Mouse (Mus musculus) kidney, embryonic 16.5 days (tissue): ENCODE data around the gene Samd4. TPM values are rescaled to one million over a fixed set of nuclear protein-coding genes. Genes with fewer than 3 reads are reported as not detected.

Experiments
- ATAC-seq: fragments of 200-750 bp; cut with Nextera tagmentation; 2 replicates; pipeline ENCODE4 v1.8.0; 2017; ENCODE audit warnings: moderate TSS enrichment; ENCODE audit not compliant: low FRiP score, low TSS enrichment
- H3K27ac ChIP-seq: fragments of 300-500 bp; sonication (generic); 2 replicates; pipeline ENCODE4 v1.5.1; 2014; ENCODE audit warnings: low read length
- H3K27me3 ChIP-seq: fragments of 300-500 bp; sonication (generic); 2 replicates; pipeline ENCODE4 v1.6.1; 2014; ENCODE audit warnings: low read length, control low read depth, mixed read lengths; ENCODE audit not compliant: insufficient read depth
- H3K36me3 ChIP-seq: fragments of 300-500 bp; sonication (generic); 2 replicates; pipeline ENCODE4 v1.6.1; 2014; ENCODE audit warnings: low read length, control low read depth, mixed read lengths; ENCODE audit not compliant: insufficient read depth
- H3K4me1 ChIP-seq: fragments of 300-500 bp; sonication (generic); 2 replicates; pipeline ENCODE4 v1.6.1; 2014; ENCODE audit warnings: low read length, control low read depth, mixed read lengths; ENCODE audit not compliant: insufficient read depth
- H3K4me2 ChIP-seq: fragments of 300-500 bp; sonication (generic); replicated peaks from 2 replicates; pipeline ENCODE4 v1.6.1; 2014; ENCODE audit warnings: low read depth, low read length
- H3K4me3 ChIP-seq: fragments of 300-500 bp; sonication (generic); 2 replicates; pipeline ENCODE4 v1.5.1; 2014; ENCODE audit warnings: mild to moderate bottlenecking, low read length
- H3K9ac ChIP-seq: fragments of 300-500 bp; sonication (generic); replicated peaks from 2 replicates; pipeline ENCODE4 v1.6.1; 2014; ENCODE audit warnings: low read length
- H3K9me3 ChIP-seq: fragments of 300-500 bp; sonication (generic); 2 replicates; pipeline ENCODE4 v1.6.1; 2016; ENCODE audit warnings: low read length, control low read depth
- WGBS: fragments of 180-500 bp; shearing (Covaris S2); extraction: QIAGEN DNeasy Blood & Tissue Kit; methylation state at CpG from one replicate; pipeline ENCODE4 v1.1.7; 2014; 5-methylcytosine and 5-hydroxymethylcytosine counted together
- polyA plus RNA-seq: library from polyadenylated mRNA; unstranded; fragments of >200 nt; fragmentation: Nextera tagmentation; extraction: Ambion mirVana; gene quantifications from 2 replicates; pipeline ENCODE4 v1.2.1, GENCODE M21; 2015

The Samd4 gene
- polyA plus RNA-seq, 1 experiment from 2014 or later = 4.6 TPM

DNA sequence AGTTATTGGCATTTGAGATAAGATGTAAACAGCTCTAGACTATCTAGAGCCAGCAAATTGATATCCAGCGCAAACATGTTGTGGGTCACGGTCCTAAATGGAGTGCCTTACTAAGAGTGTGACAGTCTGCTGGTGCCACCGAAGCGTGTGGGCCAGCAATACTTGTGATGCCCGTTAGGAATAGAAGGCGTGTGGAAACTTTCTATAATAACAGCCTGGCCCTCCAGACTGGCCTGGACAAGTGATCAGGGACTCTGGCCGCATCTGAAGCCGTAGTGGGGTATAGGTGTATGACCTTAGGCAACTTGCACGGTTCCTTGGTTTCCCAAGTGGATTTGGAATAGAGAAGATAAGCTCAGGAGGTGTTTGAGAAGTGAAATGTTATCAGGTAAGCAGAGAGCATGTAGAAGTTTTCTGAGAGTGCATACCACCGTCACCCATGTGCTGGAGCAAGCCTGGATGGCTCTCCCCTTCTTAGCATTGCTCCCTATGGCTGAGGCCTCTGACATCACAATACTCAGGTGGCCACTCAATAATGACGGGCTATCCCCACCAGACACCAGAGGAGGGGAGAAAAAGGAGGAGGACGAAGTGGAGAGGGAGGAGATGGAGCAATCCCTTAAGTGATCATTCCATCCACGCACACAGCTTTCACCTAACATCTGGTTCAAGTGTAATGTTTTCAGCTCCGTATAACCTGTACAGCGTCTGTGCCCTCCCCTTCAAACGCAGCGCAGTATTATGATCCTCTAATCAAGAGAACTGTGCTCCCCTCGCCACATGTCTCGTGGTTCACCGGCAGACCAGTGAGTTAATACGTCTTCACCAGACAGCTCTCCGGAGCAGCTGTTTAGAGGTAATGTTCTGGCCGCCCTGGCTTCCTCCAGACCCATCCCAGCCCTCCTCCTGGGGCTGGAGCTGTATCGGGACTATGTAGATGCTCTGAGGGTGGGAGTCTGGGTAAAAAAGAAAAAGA, 118.4 kb downstream of the Samd4 start:
- no peak for ATAC-seq
- no peak overlapping the region for H3K27ac ChIP-seq
- H3K9ac ChIP-seq = no peak overlapping the region
- no peaks in the 10 kb centered on the region for H3K27me3 ChIP-seq
- no peaks in the 10 kb centered on the region for H3K36me3 ChIP-seq
- H3K9me3 ChIP-seq = no peaks in the 10 kb centered on the region
- no peak overlapping the region for H3K4me2 ChIP-seq
- 0 out of 2 replicates have a peak, but pooled peaks cover 3% of the 10 kb centered on the region for H3K4me1 ChIP-seq
- WGBS = 61% methylated on average over 24 of the region's 24 CpGs
- no peak overlapping the region for H3K4me3 ChIP-seq

DNA sequence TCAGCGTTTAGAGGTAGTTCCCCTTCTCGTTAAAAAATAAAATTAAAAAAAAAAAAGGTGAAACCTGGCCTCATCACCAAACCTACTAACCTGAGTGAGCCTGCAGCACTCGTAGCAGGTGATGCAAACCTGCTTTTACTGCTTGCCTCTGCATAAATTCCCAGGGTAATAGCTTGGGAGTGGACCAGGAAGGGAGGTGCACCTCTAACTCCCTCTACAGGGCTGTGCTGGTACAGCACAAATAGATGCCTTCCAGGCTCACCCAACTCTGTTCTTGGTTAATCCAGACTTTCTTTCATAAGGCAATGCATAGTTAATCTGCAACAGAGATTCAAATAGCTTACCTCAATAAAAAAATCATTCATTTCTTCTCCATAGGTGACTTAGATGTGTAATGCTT, 121.5 kb downstream of the Samd4 start:
- Histone ChIP-seq H3K27me3 (no peaks in the 10 kb centered on the region), H3K4me1 (0 out of 2 replicates have a peak, but pooled peaks cover 3% of the 10 kb centered on the region), H3K9me3 (no peaks in the 10 kb centered on the region), H3K4me3 (no peak overlapping the region), H3K36me3 (no peaks in the 10 kb centered on the region), H3K27ac (no peak overlapping the region), H3K4me2 (no peak overlapping the region), H3K9ac (no peak overlapping the region)
- ATAC-seq = no peak
- WGBS = 22% methylated on average over 3 of the region's 3 CpGs

DNA sequence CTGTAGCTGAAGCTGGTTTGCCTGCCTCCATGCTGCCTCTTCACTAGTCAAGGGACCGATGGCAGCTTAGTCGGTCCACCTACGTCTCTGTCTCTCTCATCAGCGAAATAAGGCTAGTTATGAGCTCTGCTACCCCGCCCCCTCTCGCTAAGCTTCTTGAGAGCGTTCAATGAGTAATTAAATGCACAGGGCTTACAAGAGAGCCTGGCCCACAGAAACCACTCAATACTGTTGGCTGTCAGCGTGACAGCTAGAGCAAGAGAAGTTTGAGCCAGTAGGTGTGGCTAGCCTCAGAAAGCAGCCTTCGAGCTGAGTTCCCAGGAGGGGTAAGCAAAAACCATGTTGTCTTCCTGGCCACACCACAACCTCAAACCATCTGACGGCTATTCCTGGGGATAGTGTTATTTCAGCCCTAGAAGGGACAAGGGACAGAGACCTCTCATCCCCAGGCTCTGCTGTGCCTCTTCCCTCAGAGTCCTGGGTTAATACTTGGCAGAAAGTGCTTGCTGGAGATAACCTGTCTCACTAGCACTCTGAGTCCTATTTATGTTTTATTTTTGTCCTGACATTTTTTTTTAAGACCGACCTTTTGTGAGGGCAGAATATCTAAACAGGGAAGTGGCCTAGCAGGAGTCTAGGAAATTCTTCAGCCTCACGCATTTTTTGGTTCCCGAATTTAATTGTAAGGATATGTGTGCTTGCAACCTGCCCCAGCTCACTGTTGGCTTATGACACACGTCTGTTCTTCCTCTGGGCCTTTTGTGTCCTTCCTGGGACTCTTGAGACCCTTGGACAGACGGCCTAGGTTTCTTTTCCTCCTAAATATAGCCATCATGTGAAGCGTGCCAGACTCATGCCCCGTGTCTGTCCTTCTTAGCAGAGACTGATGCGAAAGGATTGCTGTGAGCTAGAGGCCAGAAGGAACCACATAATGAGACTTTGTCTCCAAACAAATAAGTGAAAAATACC, 128.8 kb downstream of the Samd4 start:
- no peak overlapping the region for H3K4me3 ChIP-seq
- no peaks in the 10 kb centered on the region for H3K36me3 ChIP-seq
- H3K4me2 ChIP-seq = no peak overlapping the region
- H3K4me1 ChIP-seq = peaks cover 8% of the 10 kb centered on the region; the same call in 1 of the 2 replicates
- no peak overlapping the region for H3K9ac ChIP-seq
- WGBS = 70% methylated on average over 18 of the region's 18 CpGs
- H3K27ac ChIP-seq = no peak overlapping the region
- ATAC-seq = no peak
- no peaks in the 10 kb centered on the region for H3K27me3 ChIP-seq
- H3K9me3 ChIP-seq = no peaks in the 10 kb centered on the region

DNA sequence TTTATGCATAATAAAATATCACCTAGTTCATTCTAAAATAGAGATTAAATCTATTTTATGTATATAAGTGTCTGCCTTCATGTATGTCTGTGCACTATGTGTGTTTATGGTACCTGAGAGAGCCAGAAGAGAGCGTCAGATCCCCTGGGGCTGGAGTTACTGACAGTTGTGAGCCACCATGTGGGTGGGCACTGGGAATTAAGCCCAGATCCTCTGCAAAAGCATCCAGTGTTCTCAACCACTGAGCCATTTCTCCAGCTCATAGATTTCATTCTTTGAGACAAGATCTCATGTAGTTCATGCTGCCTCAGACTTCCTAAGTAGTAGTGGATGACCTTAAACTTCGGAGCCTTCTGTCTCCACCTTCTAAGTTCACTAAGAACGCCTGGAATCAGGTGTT, 133.0 kb downstream of the Samd4 start:
- no peaks in the 10 kb centered on the region for H3K27me3 ChIP-seq
- no peak overlapping the region for H3K27ac ChIP-seq
- WGBS = 88% methylated on average over 3 of the region's 3 CpGs
- no peak for ATAC-seq
- no peaks in the 10 kb centered on the region for H3K9me3 ChIP-seq
- no peak overlapping the region for H3K9ac ChIP-seq
- peaks cover 8% of the 10 kb centered on the region; the same call in 1 of the 2 replicates for H3K4me1 ChIP-seq
- H3K4me2 ChIP-seq = no peak overlapping the region
- no peak overlapping the region for H3K4me3 ChIP-seq
- no peaks in the 10 kb centered on the region for H3K36me3 ChIP-seq

DNA sequence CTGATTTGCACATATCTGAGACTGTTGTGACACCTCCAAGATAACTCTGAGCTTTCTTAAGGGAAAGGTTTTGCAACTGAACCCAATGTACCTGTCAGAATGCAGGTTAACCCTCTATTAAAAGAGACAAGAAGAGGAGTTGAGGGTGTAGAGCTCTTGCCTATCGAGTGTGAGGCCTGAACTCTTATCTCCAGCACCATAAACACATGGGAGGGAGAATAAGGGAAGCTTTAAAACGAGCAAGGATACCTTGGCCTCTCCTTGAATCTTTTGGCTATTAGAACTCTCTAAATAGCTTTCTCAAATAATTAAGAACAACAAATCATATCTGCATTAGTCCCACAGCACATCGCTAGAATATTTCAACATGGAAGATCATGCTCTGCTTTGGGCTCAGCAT, 135.0 kb downstream of the Samd4 start:
- H3K36me3 ChIP-seq = no peaks in the 10 kb centered on the region
- no peak for ATAC-seq
- H3K27me3 ChIP-seq = no peaks in the 10 kb centered on the region
- H3K9me3 ChIP-seq = no peaks in the 10 kb centered on the region
- H3K4me1 ChIP-seq = no peaks in the 10 kb centered on the region
- no peak overlapping the region for H3K27ac ChIP-seq
- 80% methylated on average over 3 of the region's 3 CpGs for WGBS
- H3K4me2 ChIP-seq = no peak overlapping the region
- H3K9ac ChIP-seq = no peak overlapping the region
- H3K4me3 ChIP-seq = no peak overlapping the region

DNA sequence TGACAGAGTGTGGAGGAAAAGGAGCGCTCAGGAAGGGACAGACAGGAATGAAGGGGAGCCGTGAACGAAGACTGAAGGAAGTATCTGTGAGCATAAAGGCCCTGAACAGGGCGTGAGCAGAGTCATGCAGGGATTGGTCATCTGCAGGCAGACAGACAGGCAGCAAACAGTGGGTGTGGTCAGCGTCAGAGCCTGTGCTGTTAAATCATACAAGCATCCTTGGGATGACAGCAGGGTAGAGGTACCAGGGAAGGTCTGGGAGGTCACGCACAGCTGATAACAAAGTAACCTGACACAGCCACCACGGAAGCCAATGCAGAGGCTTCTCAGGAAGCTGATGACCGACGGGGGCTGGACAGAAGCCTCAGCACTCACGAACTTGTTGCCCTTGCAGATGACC, 138.2 kb downstream of the Samd4 start:
- no peaks in the 10 kb centered on the region for H3K9me3 ChIP-seq
- 56% methylated on average over 10 of the region's 10 CpGs for WGBS

DNA sequence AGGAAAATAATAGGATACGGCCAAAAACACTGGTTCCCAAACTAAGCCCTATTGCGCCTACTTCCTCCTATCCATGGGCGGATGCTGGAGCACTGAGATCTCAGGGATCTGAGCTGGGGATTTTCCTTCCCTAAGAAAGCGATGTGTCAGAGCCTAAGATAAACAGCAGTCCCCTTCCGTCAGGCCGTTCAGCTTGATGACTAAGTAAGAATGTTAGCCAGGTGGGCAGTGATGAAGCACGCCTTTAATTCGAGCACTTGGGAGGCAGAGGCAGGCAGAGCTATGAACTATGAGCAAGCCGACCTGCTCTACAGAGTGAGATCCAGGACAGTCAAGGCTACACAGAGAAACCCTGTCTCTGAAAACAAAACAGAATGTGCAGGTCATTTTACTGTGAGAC, 140.9 kb downstream of the Samd4 start:
- H3K4me2 ChIP-seq = no peak overlapping the region
- no peak overlapping the region for H3K4me3 ChIP-seq
- 78% methylated on average over 9 of the region's 9 CpGs for WGBS
- H3K27me3 ChIP-seq = no peaks in the 10 kb centered on the region
- no peaks in the 10 kb centered on the region for H3K4me1 ChIP-seq
- ATAC-seq = no peak
- no peaks in the 10 kb centered on the region for H3K9me3 ChIP-seq
- no peak overlapping the region for H3K9ac ChIP-seq
- H3K36me3 ChIP-seq = no peaks in the 10 kb centered on the region
- no peak overlapping the region for H3K27ac ChIP-seq

More for the DNA sequence above, 138.2 kb downstream of the Samd4 start:
- no peak overlapping the region for H3K9ac ChIP-seq
- H3K27me3 ChIP-seq = no peaks in the 10 kb centered on the region
- no peak; the same call in 1 of the 2 replicates for ATAC-seq
- no peak overlapping the region for H3K27ac ChIP-seq
- H3K4me3 ChIP-seq = no peak overlapping the region
- no peak overlapping the region for H3K4me2 ChIP-seq
- H3K4me1 ChIP-seq = no peaks in the 10 kb centered on the region
- no peaks in the 10 kb centered on the region for H3K36me3 ChIP-seq

DNA sequence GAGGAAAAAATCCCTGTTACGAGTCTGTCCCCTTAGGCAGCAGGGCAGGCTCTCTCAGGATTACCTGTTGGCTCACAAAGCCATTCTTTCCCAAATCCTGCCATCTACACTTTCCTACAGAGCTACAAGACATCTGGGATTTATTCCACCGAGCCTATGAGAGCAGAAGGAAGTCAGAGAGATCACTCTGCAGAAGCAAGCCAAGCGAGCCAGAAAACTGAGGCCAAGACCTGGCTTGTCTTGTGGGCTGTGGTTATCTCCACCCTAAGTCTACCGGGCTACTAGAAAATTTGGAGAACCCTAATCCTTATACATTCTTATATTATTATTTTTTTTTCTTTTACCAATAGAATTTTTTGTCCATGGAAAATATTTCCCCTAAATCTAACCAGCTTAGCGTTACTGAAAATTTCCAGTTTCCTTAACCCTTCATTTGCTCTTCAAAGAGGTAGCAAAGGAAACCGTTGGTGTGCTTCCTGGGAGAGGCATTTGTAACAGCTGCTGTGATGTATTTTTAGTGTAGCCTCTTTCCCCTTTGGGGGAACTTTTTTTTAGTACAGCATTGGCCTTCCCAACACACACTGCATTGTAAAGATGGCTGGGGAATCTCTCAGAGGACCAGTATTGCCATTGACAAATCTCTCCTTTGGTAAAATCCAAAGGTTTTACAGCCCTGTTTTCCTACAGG, 144.9 kb downstream of the Samd4 start:
- WGBS = 77% methylated on average over 6 of the region's 6 CpGs
- no peaks in the 10 kb centered on the region for H3K4me1 ChIP-seq
- no peak for ATAC-seq
- H3K4me3 ChIP-seq = no peak overlapping the region
- no peaks in the 10 kb centered on the region for H3K27me3 ChIP-seq
- no peak overlapping the region for H3K27ac ChIP-seq
- no peak overlapping the region for H3K4me2 ChIP-seq
- H3K9ac ChIP-seq = no peak overlapping the region
- no peaks in the 10 kb centered on the region for H3K9me3 ChIP-seq
- H3K36me3 ChIP-seq = no peaks in the 10 kb centered on the region

DNA sequence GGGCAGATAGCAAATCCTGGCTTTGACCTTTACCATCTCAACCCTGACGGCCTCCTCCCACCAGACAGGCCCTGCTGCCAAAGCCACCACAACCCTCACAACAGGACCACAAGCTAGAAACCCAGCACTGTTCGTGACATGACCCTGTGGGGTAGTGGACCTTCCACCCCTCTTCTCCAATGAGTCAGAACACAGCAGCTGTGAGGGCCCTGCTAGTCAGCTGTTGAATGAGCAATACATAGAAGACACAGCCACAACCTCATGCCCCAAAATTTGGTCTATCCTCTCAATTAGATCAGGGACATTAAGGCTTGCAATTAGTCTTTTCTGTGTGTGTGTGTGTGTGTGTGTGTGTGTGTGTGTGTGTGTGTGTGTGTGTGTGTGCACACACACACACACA, 148.9 kb downstream of the Samd4 start:
- no peaks in the 10 kb centered on the region for H3K4me1 ChIP-seq
- WGBS = 61% methylated on average over 2 of the region's 2 CpGs
- no peaks in the 10 kb centered on the region for H3K9me3 ChIP-seq
- no peak overlapping the region for H3K27ac ChIP-seq
- H3K4me2 ChIP-seq = no peak overlapping the region
- no peak for ATAC-seq
- H3K4me3 ChIP-seq = no peak overlapping the region
- H3K9ac ChIP-seq = no peak overlapping the region
- H3K27me3 ChIP-seq = no peaks in the 10 kb centered on the region
- H3K36me3 ChIP-seq = no peaks in the 10 kb centered on the region
